Mouse (Mus musculus) myocyte (in vitro differentiated cells): ENCODE results near the gene Ajap1.

Experiments used
- MAX ChIP-seq: IDR thresholded peaks from one replicate; pipeline ENCODE4 v1.6.1; 2011; ENCODE audit warnings: low read depth, mild to moderate bottlenecking, control low read depth
- MYOG ChIP-seq, 3 experiments: IDR thresholded peaks; one replicate each; pipeline ENCODE4 v1.6.1; 2011; ENCODE audit warnings: control low read depth in 2 of 3, low read depth in 2 of 3, mild to moderate bottlenecking in 2 of 3; ENCODE audit not compliant: insufficient read length in 2 of 3, control insufficient read depth in 1 of 3, insufficient read depth in 1 of 3
- POLR2A ChIP-seq: IDR thresholded peaks from one replicate; pipeline ENCODE4 v1.6.1; 2011; ENCODE audit warnings: low read depth, mild to moderate bottlenecking, control low read depth, moderate library complexity; ENCODE audit not compliant: insufficient read length
- POLR2AphosphoS2 ChIP-seq: IDR thresholded peaks from one replicate; pipeline ENCODE4 v1.6.1; 2011; ENCODE audit warnings: low read depth, control low read depth; ENCODE audit not compliant: insufficient read length
- SRF ChIP-seq: IDR thresholded peaks from one replicate; pipeline ENCODE4 v1.6.1; 2011; ENCODE audit warnings: low read depth; ENCODE audit not compliant: control insufficient read depth, insufficient read length
- TCF3 ChIP-seq: IDR thresholded peaks from one replicate; pipeline ENCODE4 v1.6.1; 2011; ENCODE audit warnings: low read depth, control low read depth; ENCODE audit not compliant: insufficient read length

- TF ChIP-seq POLR2A (no peak), MAX (no peak), TCF3 (no peak), SRF (no peak), POLR2AphosphoS2 (no peak), MYOG (IDR thresholded peaks at IDR 0.05; ENCODE audit: control insufficient read depth in 1 of 3, insufficient read depth in 1 of 3, insufficient read length in 2 of 3, low read depth in 2 of 3) (no peak)
Observed at GRCm38 (mm10) chr4:153451516-153451915, 31.1 kb downstream of the Ajap1 start.
